Mouse (Mus musculus) forebrain, embryonic 16.5 days (tissue): ENCODE results near the gene Jmjd6. TPM values are rescaled to one million over a fixed set of nuclear protein-coding genes. Genes with fewer than 3 reads are reported as not detected.

Experiments
- ATAC-seq: fragments of 200-750 bp; cut with Nextera tagmentation; 2 replicates; pipeline ENCODE4 v1.8.0; 2017; ENCODE audit warnings: mild to moderate bottlenecking, moderate library complexity
- H3K27ac ChIP-seq: fragments of 300-500 bp; sonication (generic); 2 replicates; pipeline ENCODE4 v1.5.1; 2014; ENCODE audit warnings: low read length, control low read depth
- H3K27me3 ChIP-seq: fragments of 300-500 bp; sonication (generic); replicated peaks from 2 replicates; pipeline ENCODE4 v1.6.1; 2014; ENCODE audit warnings: low read length; ENCODE audit not compliant: control insufficient read depth, insufficient read depth
- H3K36me3 ChIP-seq: fragments of 300-500 bp; sonication (generic); 2 replicates; pipeline ENCODE4 v1.6.1; 2014; ENCODE audit not compliant: control insufficient read depth, insufficient read depth
- H3K4me1 ChIP-seq: fragments of 300-500 bp; sonication (generic); replicated peaks from 2 replicates; pipeline ENCODE4 v1.6.1; 2014; ENCODE audit warnings: low read length; ENCODE audit not compliant: control insufficient read depth, insufficient read depth
- H3K4me2 ChIP-seq: fragments of 300-500 bp; sonication (generic); 2 replicates; pipeline ENCODE4 v1.6.1; 2014; ENCODE audit warnings: mild to moderate bottlenecking, low read length, control low read depth
- H3K4me3 ChIP-seq: fragments of 300-500 bp; sonication (generic); replicated peaks from 2 replicates; pipeline ENCODE4 v1.5.1; 2014; ENCODE audit warnings: mild to moderate bottlenecking, low read length, control low read depth
- H3K9ac ChIP-seq: fragments of 300-500 bp; sonication (generic); replicated peaks from 2 replicates; pipeline ENCODE4 v1.6.1; 2014; ENCODE audit warnings: low read depth, low read length, control low read depth
- H3K9me3 ChIP-seq: fragments of 300-500 bp; sonication (generic); 2 replicates; pipeline ENCODE4 v1.6.1; 2016; ENCODE audit warnings: low read length; ENCODE audit not compliant: control insufficient read depth
- WGBS: fragments of 180-500 bp; shearing (Covaris S2); extraction: QIAGEN DNeasy Blood & Tissue Kit; methylation state at CpG from one replicate; pipeline ENCODE4 v1.1.7; 2014; 5-methylcytosine and 5-hydroxymethylcytosine counted together
- polyA plus RNA-seq: library from polyadenylated mRNA; unstranded; fragments of >200 nt; fragmentation: Nextera tagmentation; extraction: Ambion mirVana; gene quantifications from 2 replicates; pipeline ENCODE4 v1.2.1, GENCODE M21; 2015

Jmjd6 gene
- polyA plus RNA-seq, 1 experiment from 2014 or later = 71.2 TPM

GRCm38 (mm10) chr11:116847187-116848085 lies 4.2 kb upstream of the Jmjd6 start:
- Histone ChIP-seq H3K4me1 (peaks cover 18% of the 10 kb centered on the region), H3K36me3 (peaks cover 9% of the 10 kb centered on the region; the same call in 1 of the 2 replicates)

DNA sequence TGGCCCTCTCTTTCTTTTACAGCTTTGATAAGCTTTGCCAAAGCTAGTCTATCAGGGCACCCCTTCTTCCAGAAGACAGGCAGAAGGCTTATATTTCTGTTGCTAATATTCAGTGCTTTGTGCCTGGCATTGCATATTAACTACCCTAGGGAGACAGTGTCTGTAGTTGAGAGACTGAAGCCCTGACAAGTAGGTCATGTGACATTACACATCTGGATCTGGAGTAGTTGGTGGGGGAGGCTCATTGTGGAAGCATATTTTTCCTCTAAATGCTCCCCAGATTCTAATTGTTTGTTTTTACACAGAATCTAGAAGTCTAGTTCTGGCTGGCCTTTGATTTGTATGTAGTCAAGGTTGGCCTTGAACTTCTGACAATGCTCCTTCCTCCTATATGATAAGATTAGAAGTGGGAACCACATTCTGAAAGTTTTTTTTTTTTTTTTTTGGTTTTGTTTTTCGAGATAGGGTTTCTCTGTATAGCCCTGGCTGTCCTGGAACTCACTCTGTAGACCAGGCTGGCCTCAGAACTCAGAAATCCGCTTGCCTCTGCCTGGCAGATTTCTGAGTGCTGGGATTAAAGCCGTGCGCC lies 3.4 kb upstream of the Jmjd6 start:
- ATAC-seq = no peak
- Histone ChIP-seq H3K9me3 (no peaks in the 10 kb centered on the region), H3K36me3 (peaks cover 9% of the 10 kb centered on the region; the same call in 1 of the 2 replicates), H3K27me3 (no peaks in the 10 kb centered on the region), H3K27ac (peak overlapping the region; percentile 43; the same call in 1 of the 2 replicates), H3K4me3 (no peak overlapping the region), H3K9ac (no peak overlapping the region), H3K4me1 (peaks cover 24% of the 10 kb centered on the region), H3K4me2 (no peak overlapping the region)
- WGBS = 86% methylated on average over 4 of the region's 4 CpGs

More at GRCm38 (mm10) chr11:116847187-116848085, 4.2 kb upstream of the Jmjd6 start:
- ATAC-seq = no peak
- Histone ChIP-seq H3K4me3 (no peak overlapping the region), H3K27me3 (no peaks in the 10 kb centered on the region), H3K4me2 (no peak overlapping the region), H3K9me3 (no peaks in the 10 kb centered on the region), H3K9ac (no peak overlapping the region), H3K27ac (no peak overlapping the region)
- WGBS = 89% methylated on average over 3 of the region's 3 CpGs

GRCm38 (mm10) chr11:116842531-116843260 lies 553 bp downstream of the Jmjd6 start:
- Histone ChIP-seq H3K36me3 (peaks cover 9% of the 10 kb centered on the region), H3K4me3 (peak overlapping the region; percentile 83), H3K9me3 (no peaks in the 10 kb centered on the region), H3K27ac (peak overlapping the region; percentile 95), H3K27me3 (no peaks in the 10 kb centered on the region), H3K4me2 (peak overlapping the region; percentile 79), H3K9ac (peak overlapping the region; percentile 88), H3K4me1 (peaks cover 38% of the 10 kb centered on the region)
- under 1% methylated on average over 69 of the region's 73 CpGs for WGBS
- ATAC-seq = peak; percentile 71

DNA sequence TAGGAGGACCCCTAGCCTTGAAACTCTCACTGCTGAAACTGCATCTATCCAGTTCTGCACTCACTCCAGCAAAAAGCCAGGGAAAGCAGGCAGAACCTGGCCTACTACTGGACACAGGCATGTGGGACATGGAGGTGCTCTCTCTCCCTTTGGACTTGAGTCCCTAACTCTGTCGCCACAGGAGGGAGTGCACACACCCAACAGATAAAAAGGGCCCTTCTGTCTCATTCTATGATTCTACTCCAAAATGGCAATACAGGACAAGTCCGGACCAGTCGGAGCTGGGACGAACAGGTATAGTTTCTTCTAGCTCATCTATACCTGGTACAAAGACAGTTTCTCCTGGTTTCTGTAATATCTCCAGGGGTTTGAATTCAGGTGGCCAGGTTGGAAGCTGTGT lies 2.5 kb downstream of the Jmjd6 start:
- H3K4me3 ChIP-seq = no peak overlapping the region
- peak overlapping the region; percentile 79 for H3K4me2 ChIP-seq
- no peaks in the 10 kb centered on the region for H3K27me3 ChIP-seq
- H3K4me1 ChIP-seq = peaks cover 38% of the 10 kb centered on the region
- WGBS = 85% methylated on average over 4 of the region's 4 CpGs
- no peak for ATAC-seq
- H3K36me3 ChIP-seq = peaks cover 23% of the 10 kb centered on the region
- H3K9ac ChIP-seq = peak overlapping the region; percentile 11; the same call in 1 of the 2 replicates
- no peaks in the 10 kb centered on the region for H3K9me3 ChIP-seq
- H3K27ac ChIP-seq = no peak overlapping the region

- Histone ChIP-seq H3K4me1 (peaks cover 37% of the 10 kb centered on the region), H3K9me3 (no peaks in the 10 kb centered on the region), H3K4me2 (no peak overlapping the region), H3K4me3 (no peak overlapping the region), H3K36me3 (peaks cover 30% of the 10 kb centered on the region), H3K27me3 (no peaks in the 10 kb centered on the region), H3K9ac (0 out of 2 replicates have a peak overlapping the region, but pooled peaks have one; percentile 18), H3K27ac (no peak overlapping the region)
- ATAC-seq = no peak
- WGBS = 72% methylated on average over 7 of the region's 7 CpGs
Measured at GRCm38 (mm10) chr11:116839601-116840000, 3.6 kb downstream of the Jmjd6 start.

- H3K9ac ChIP-seq = no peak overlapping the region
- ATAC-seq = no peak
- H3K27ac ChIP-seq = no peak overlapping the region
Measured at GRCm38 (mm10) chr11:116838936-116839335, 4.3 kb downstream of the Jmjd6 start.

DNA sequence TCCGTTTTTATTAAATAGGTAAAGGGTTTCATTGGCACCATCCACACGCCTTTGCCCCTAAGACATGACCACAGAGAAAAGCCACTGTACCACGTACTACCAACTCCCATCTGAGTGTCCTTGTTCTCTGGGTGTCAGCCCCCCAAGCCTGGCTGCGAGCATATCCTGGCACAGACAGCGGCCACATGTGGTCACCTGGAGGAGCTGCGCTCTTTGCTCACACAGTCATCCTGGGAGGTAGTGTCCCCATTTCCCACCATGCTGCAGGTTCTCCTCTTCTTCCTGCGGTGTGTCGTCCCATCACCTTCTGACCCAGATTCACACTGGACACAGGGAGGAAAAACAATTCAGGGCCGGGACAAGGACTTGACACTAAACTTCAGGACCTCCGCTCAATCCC lies 5.8 kb downstream of the Jmjd6 start:
- Histone ChIP-seq H3K4me3 (no peak overlapping the region), H3K36me3 (peaks cover 33% of the 10 kb centered on the region), H3K9ac (no peak overlapping the region), H3K4me1 (peaks cover 30% of the 10 kb centered on the region), H3K27me3 (no peaks in the 10 kb centered on the region), H3K27ac (no peak overlapping the region), H3K4me2 (no peak overlapping the region), H3K9me3 (no peaks in the 10 kb centered on the region)
- no peak for ATAC-seq
- WGBS = 97% methylated on average over 10 of the region's 10 CpGs

More at GRCm38 (mm10) chr11:116838936-116839335, 4.3 kb downstream of the Jmjd6 start:
- no peaks in the 10 kb centered on the region for H3K27me3 ChIP-seq
- peaks cover 30% of the 10 kb centered on the region for H3K4me1 ChIP-seq
- WGBS = 86% methylated on average over 14 of the region's 14 CpGs
- H3K9me3 ChIP-seq = no peaks in the 10 kb centered on the region
- H3K4me3 ChIP-seq = no peak overlapping the region
- peaks cover 33% of the 10 kb centered on the region for H3K36me3 ChIP-seq
- no peak overlapping the region for H3K4me2 ChIP-seq

DNA sequence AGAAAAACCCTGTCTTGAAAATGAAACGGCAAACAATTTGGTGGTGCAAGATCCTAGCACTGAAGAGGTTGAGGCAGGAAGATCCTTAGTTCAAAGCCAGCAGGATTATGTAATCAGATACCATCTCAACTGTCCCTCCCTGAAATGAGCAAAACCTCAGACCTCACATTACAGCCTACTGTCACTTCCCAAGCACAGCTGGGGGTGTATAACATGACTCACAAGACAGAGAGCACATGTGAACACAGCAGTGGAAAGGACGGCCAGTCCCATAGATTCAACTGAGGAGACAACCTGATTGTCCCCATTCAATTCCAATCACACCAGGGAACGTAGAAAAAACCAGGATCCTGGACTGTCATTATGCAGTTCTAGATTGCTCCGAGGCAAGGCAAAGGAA lies 7.0 kb downstream of the Jmjd6 start:
- no peak for ATAC-seq
- H3K9me3 ChIP-seq = no peaks in the 10 kb centered on the region
- 90% methylated on average over 4 of the region's 4 CpGs for WGBS
- no peak overlapping the region for H3K4me2 ChIP-seq
- no peak overlapping the region for H3K27ac ChIP-seq
- peaks cover 33% of the 10 kb centered on the region for H3K36me3 ChIP-seq
- H3K4me1 ChIP-seq = peaks cover 22% of the 10 kb centered on the region
- no peak overlapping the region for H3K4me3 ChIP-seq
- H3K9ac ChIP-seq = no peak overlapping the region
- no peaks in the 10 kb centered on the region for H3K27me3 ChIP-seq

DNA sequence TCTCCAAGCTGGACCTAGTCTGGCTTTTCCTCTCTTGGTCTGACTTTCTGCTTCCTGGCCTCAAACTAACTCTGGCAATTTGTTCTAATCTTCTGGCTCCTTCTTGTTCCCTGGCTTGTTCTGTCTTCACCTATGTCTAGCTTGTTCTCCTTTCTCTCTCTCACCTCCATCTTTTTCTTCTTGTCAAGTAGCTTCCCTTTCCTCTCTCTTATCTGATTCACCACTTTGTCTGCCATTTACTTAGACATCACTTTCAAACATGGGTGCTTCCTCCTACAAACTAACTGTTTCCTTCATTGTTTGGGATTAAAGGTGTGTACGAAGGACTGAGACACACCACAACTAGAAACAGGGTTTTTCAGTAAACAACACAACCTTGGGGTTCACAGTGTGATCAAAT lies 8.3 kb downstream of the Jmjd6 start:
- Histone ChIP-seq H3K9me3 (no peaks in the 10 kb centered on the region), H3K4me1 (peaks cover 9% of the 10 kb centered on the region; the same call in 1 of the 2 replicates), H3K4me3 (no peak overlapping the region), H3K36me3 (peaks cover 33% of the 10 kb centered on the region), H3K27me3 (no peaks in the 10 kb centered on the region), H3K9ac (no peak overlapping the region), H3K27ac (no peak overlapping the region), H3K4me2 (no peak overlapping the region)
- 98% methylated on average over 1 of the region's 1 CpGs for WGBS
- no peak for ATAC-seq
